Mouse (Mus musculus): Measurements from ENCODE around the gene Psenen.

DNA sequence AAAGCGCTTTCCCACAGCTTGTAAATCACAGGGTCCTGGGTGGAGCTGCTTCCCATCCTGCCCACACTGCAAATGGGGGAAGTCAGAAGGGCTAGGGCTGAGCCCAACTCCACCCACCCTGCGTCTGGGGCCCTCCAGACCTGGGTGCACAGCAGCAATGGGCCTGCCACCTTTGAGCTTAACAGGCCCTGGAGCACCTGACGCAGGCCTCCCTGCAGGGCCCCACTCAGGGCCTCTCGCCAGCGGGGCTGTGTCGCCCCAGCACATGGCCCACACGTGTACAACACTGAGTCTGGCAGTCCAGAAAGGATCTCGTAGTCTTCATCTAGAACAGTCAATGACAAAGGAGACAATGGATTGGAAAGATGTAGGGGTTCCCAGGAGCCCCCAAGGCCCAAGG lies 16.5 kb upstream of the Psenen start:
- TF ChIP-seq CTCF (conservative IDR thresholded peaks at IDR 0.05; ENCODE audit: low read length): no peak
- TF ChIP-seq NANOG (IDR thresholded peaks at IDR 0.05; ENCODE audit: borderline replicate concordance, low read length): no peak
